Mouse (Mus musculus) embryonic facial prominence, embryonic 14.5 days (tissue): ENCODE measurements at regions not wholly inside any gene's neighbourhood (a gene's known extent, or its start where the extent isn't known, plus 50 kb on each side); places are given as distances from the start of the nearest gene placed in this dataset.
A peak's percentile ranks its signal among the peaks of the same experiment; 100 is the strongest.
"Not testable (repeated sequence)": the region's sequence is repeated elsewhere in the genome, so short reads cannot be mapped to it uniquely, and the experiment has no call there.

Source experiments
- ATAC-seq: fragments of 200-750 bp; cut with Nextera tagmentation; 2 replicates; pipeline ENCODE4 v1.8.0; 2017; ENCODE audit warnings: low read depth, moderate number of reproducible peaks, moderate TSS enrichment
- DNase-seq: peaks from one replicate; pipeline ENCODE4 v3.0.0-alpha.2; 2015; ENCODE audit warnings: low spot score
- H3K27ac ChIP-seq: fragments of 300-500 bp; sonication (generic); replicated peaks from 2 replicates; pipeline ENCODE4 v1.5.1; 2014; ENCODE audit warnings: low read depth, mild to moderate bottlenecking, low read length, moderate library complexity
- H3K27me3 ChIP-seq: fragments of 300-500 bp; sonication (generic); replicated peaks from 2 replicates; pipeline ENCODE4 v1.6.1; 2014; ENCODE audit warnings: low read length; ENCODE audit not compliant: control insufficient read depth, insufficient read depth
- H3K36me3 ChIP-seq: fragments of 300-500 bp; sonication (generic); 2 replicates; pipeline ENCODE4 v1.6.1; 2014; ENCODE audit warnings: low read length, mixed read lengths; ENCODE audit not compliant: control insufficient read depth, insufficient read depth
- H3K4me1 ChIP-seq: fragments of 300-500 bp; sonication (generic); 2 replicates; pipeline ENCODE4 v1.6.1; 2014; ENCODE audit warnings: antibody characterized with exemption, low read length; ENCODE audit not compliant: control insufficient read depth, insufficient read depth
- H3K4me2 ChIP-seq: fragments of 300-500 bp; sonication (generic); 2 replicates; pipeline ENCODE4 v1.6.1; 2014; ENCODE audit warnings: low read depth, mild to moderate bottlenecking, low read length, moderate library complexity, mixed read lengths
- H3K4me3 ChIP-seq: fragments of 300-500 bp; sonication (generic); 2 replicates; pipeline ENCODE4 v1.5.1; 2014; ENCODE audit warnings: low read depth, mild to moderate bottlenecking, low read length
- H3K9ac ChIP-seq: fragments of 300-500 bp; sonication (generic); 2 replicates; pipeline ENCODE4 v1.6.1; 2014; ENCODE audit warnings: low read depth, mild to moderate bottlenecking, low read length, moderate library complexity, mixed read lengths
- H3K9me3 ChIP-seq: fragments of 300-500 bp; sonication (generic); 2 replicates; pipeline ENCODE4 v1.6.1; 2016; ENCODE audit warnings: low read length; ENCODE audit not compliant: control insufficient read depth
- WGBS: fragments of 180-500 bp; shearing (Covaris S2); extraction: QIAGEN DNeasy Blood & Tissue Kit; methylation state at CpG from one replicate; pipeline ENCODE4 v1.1.7; 2014; 5-methylcytosine and 5-hydroxymethylcytosine counted together

DNA sequence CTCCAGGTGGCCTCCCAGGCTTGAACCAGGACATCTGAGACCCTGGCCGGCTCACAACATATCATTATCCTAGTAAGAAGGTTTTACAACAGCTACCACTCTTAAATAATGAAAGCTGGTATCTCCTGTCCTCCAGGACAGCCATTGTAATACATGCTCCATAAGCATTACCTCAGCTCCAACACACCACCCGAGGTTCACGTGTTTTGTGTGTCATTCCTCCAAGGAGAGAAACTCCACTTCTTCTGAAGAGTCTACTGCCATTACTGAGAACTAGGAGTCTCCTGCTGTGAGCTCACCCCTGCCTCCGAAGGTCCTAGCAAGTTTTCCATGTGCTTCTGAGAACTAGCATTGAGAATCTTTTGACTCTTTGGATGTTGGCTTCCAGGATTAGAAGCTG is 310.8 kb upstream of the Lrrn1 start:
- 77% methylated on average over 4 of the region's 4 CpGs for WGBS
- no peaks in the 10 kb centered on the region for H3K9me3 ChIP-seq
- H3K27ac ChIP-seq: no peak overlapping the region
- no peak for ATAC-seq
- H3K4me2 ChIP-seq: no peak overlapping the region
- no peaks in the 10 kb centered on the region for H3K36me3 ChIP-seq
- H3K4me3 ChIP-seq: no peak overlapping the region
- DNase-seq: no peak
- no peaks in the 10 kb centered on the region for H3K27me3 ChIP-seq
- no peaks in the 10 kb centered on the region for H3K4me1 ChIP-seq
- no peak overlapping the region for H3K9ac ChIP-seq

DNA sequence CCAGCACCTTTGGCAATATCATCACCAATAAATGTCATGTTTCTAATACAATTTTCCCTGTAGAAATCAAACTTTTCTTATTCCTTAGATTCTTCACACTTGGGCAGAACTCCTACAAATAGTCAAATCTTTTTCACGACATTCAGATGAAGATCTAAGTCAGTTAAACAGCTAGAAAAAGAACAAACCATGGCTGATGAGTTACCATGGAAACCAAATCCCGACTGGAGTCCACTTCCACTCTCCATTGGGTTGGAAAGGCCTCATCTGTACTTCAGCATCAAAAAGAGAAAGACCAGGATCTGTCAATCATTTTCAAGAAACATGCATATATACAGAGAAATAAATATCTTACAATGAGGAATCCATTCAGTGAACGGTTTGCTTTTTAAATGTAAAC is 307.0 kb upstream of the Lrrn1 start:
- ATAC-seq (no peak), DNase-seq (no peak)
- no peaks in the 10 kb centered on the region for H3K4me1 ChIP-seq
- H3K36me3 ChIP-seq: no peaks in the 10 kb centered on the region
- WGBS: 69% methylated on average over 3 of the region's 3 CpGs
- H3K4me3 ChIP-seq: no peak overlapping the region
- H3K9me3 ChIP-seq: no peaks in the 10 kb centered on the region
- H3K9ac ChIP-seq: no peak overlapping the region
- H3K27me3 ChIP-seq: no peaks in the 10 kb centered on the region
- no peak overlapping the region for H3K4me2 ChIP-seq
- H3K27ac ChIP-seq: no peak overlapping the region

DNA sequence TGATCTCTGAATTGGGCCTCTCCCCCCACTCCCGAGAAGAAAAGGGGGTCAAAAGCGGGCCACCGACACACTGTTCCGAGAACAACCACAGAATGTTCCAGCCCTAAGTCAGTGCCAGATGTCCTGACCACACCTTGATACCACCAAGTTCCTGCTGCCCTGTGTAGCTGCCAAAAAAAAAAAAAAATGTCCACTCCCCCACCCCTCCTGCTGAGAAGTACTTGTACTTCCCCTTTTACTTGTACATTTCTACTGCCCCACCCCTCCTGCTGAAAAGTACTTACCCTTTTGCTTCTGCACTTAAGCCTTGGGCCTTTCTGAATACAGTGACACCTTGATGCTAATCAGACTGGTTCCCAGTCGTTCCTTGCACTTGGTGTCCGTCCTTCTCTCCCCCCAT is 299.7 kb upstream of the Lrrn1 start:
- not testable (repeated sequence) for H3K36me3 ChIP-seq, ATAC-seq, H3K9me3 ChIP-seq, H3K27me3 ChIP-seq, H3K4me3 ChIP-seq, H3K27ac ChIP-seq, H3K4me2 ChIP-seq, H3K4me1 ChIP-seq, DNase-seq, H3K9ac ChIP-seq
- WGBS: 85% methylated on average over 6 of the region's 6 CpGs

DNA sequence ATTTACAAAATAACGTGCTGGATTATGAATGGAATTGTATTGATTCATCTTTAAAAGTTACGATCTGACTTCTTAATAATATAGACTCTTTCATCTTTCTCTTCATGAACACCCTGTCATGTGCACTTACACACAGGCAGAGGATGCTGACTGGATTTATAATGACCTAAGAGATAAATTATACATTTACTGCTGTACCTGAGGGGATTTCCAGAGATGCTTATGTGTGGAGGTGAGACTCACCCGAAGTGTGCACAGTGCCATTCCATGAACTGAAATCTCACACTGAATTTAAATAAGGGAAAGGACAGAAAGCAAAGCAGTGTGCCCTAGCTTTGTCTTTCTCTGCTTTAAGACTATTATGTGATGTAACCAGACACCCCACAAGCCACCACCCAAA is 291.9 kb upstream of the Lrrn1 start:
- Histone ChIP-seq H3K27ac (no peak overlapping the region), H3K4me1 (no peaks in the 10 kb centered on the region), H3K27me3 (no peaks in the 10 kb centered on the region), H3K4me2 (no peak overlapping the region), H3K9me3 (no peaks in the 10 kb centered on the region), H3K36me3 (no peaks in the 10 kb centered on the region), H3K9ac (no peak overlapping the region), H3K4me3 (no peak overlapping the region)
- ATAC-seq (no peak), DNase-seq (no peak)
- 82% methylated on average over 3 of the region's 3 CpGs for WGBS

GRCm38 (mm10) chr6:107243981-107244380 is 285.6 kb upstream of the Lrrn1 start:
- H3K4me2 ChIP-seq: no peak overlapping the region
- no peak overlapping the region for H3K27ac ChIP-seq
- 61% methylated on average over 3 of the region's 3 CpGs for WGBS
- DNase-seq: peak; percentile 4
- no peaks in the 10 kb centered on the region for H3K27me3 ChIP-seq
- H3K36me3 ChIP-seq: no peaks in the 10 kb centered on the region
- no peak overlapping the region for H3K4me3 ChIP-seq
- no peak for ATAC-seq
- no peak overlapping the region for H3K9ac ChIP-seq
- no peaks in the 10 kb centered on the region for H3K9me3 ChIP-seq
- H3K4me1 ChIP-seq: no peaks in the 10 kb centered on the region

DNA sequence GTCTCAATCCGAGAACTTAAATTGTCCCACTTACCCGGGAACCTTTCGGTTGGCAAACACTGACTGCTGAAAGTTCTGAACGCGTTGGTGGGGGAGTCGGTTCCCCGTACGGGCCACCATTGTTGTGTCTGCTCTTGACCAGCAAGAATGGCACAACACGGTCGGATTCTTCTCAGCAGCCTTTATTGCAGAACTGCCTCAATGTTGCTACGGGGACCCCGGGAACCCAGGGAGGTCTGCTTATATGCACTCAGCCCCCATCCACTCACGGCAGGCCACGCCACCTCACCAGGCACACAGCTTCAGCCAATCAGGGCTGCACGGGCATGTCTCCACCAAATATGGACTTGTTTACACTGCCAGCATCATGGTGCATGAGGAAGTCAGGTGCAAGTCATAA is 249.2 kb upstream of the Lrrn1 start:
- ATAC-seq (no peak), DNase-seq (no peak)
- H3K4me2 ChIP-seq: no peak overlapping the region
- 93% methylated on average over 15 of the region's 15 CpGs for WGBS
- no peak overlapping the region for H3K9ac ChIP-seq
- no peak overlapping the region for H3K27ac ChIP-seq
- H3K9me3 ChIP-seq: no peaks in the 10 kb centered on the region
- H3K4me1 ChIP-seq: no peaks in the 10 kb centered on the region
- no peak overlapping the region for H3K4me3 ChIP-seq
- H3K36me3 ChIP-seq: no peaks in the 10 kb centered on the region
- H3K27me3 ChIP-seq: no peaks in the 10 kb centered on the region

DNA sequence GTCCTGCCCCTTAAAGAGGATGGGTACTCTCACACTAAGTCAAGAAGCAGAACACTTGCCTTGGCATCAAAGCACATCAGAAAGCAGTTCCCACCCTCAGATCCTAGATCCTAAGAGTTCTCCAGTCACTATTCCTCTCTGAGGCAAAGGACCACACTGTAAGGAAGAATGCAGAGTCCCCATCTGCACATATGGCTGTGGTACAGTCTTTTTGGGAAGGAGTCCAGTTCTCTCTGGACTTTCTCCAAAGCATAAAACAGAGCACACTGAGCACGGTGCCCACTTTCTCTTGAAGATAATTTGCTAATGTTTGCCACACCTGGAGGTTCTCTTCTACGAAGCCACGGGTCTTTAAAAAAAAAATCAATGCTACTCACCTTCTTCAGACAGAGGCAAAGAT is 238.7 kb upstream of the Lrrn1 start:
- Histone ChIP-seq H3K27ac (no peak overlapping the region), H3K27me3 (no peaks in the 10 kb centered on the region), H3K9ac (no peak overlapping the region), H3K36me3 (no peaks in the 10 kb centered on the region), H3K4me2 (no peak overlapping the region), H3K9me3 (no peaks in the 10 kb centered on the region), H3K4me3 (no peak overlapping the region), H3K4me1 (no peaks in the 10 kb centered on the region)
- 65% methylated on average over 3 of the region's 3 CpGs for WGBS
- no peak for DNase-seq
- ATAC-seq: no peak

- 68% methylated on average over 1 of the region's 1 CpGs for WGBS
- no peaks in the 10 kb centered on the region for H3K9me3 ChIP-seq
- H3K27ac ChIP-seq: no peak overlapping the region
- H3K4me1 ChIP-seq: no peaks in the 10 kb centered on the region
- H3K36me3 ChIP-seq: no peaks in the 10 kb centered on the region
- H3K27me3 ChIP-seq: no peaks in the 10 kb centered on the region
- H3K4me2 ChIP-seq: no peak overlapping the region
- H3K4me3 ChIP-seq: no peak overlapping the region
- no peak overlapping the region for H3K9ac ChIP-seq
- DNase-seq (no peak), ATAC-seq (no peak)
These were observed 225.7 kb upstream of the Lrrn1 start for GRCm38 (mm10) chr6:107303676-107304369.

DNA sequence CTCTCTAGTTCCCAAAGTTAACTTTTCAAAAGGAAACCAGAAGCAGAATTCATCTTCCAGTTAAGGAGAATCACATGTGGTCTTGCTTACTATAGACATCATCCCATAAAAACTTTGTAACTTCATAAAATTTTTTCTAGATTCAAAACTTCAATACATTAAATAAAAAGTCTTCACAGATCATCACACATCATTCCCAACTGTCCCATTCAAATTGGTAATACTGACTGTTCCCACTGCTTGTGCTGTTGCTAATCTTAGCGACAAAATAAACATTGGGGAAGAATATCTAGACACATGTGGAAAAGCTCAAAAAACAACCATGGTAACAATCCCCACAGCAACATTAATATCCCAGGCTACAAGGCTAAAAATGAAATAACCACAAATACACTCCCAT is 210.0 kb upstream of the Lrrn1 start:
- H3K9me3 ChIP-seq: no peaks in the 10 kb centered on the region
- no peak overlapping the region for H3K4me3 ChIP-seq
- H3K4me1 ChIP-seq: no peaks in the 10 kb centered on the region
- no peaks in the 10 kb centered on the region for H3K27me3 ChIP-seq
- 74% methylated on average over 1 of the region's 1 CpGs for WGBS
- H3K9ac ChIP-seq: no peak overlapping the region
- no peak overlapping the region for H3K4me2 ChIP-seq
- no peak for ATAC-seq
- H3K36me3 ChIP-seq: no peaks in the 10 kb centered on the region
- H3K27ac ChIP-seq: no peak overlapping the region
- DNase-seq: no peak
